Mouse (Mus musculus) cerebral cortex, adult 2 months (tissue): Measurements from ENCODE around the gene Stard13.

ENCODE experiments used
- WGBS: fragments of 180-500 bp; shearing (Covaris S2); methylation state at CpG from one replicate; pipeline ENCODE4 v1.1.7; 2018; 5-methylcytosine and 5-hydroxymethylcytosine counted together

Gene Stard13

GRCm38 (mm10) chr5:151233400-151234031, at the start of gene Stard13:
Gene Stard13, minus strand, starts transcription at chr5:151233836.
- under 1% methylated on average over 49 of the region's 49 CpGs for WGBS

- 70% methylated on average over 7 of the region's 7 CpGs for WGBS
Observed at GRCm38 (mm10) chr5:151279531-151279930, 45.9 kb upstream of the Stard13 start.

- WGBS = 92% methylated on average over 6 of the region's 6 CpGs
Observed at GRCm38 (mm10) chr5:151277927-151278326, 44.3 kb upstream of the Stard13 start.

- WGBS = 92% methylated on average over 2 of the region's 2 CpGs
Observed at GRCm38 (mm10) chr5:151275986-151276385, 42.4 kb upstream of the Stard13 start.

GRCm38 (mm10) chr5:151274265-151274664, 40.6 kb upstream of the Stard13 start:
- 84% methylated on average over 6 of the region's 6 CpGs for WGBS

GRCm38 (mm10) chr5:151270815-151271214, 37.2 kb upstream of the Stard13 start:
- 94% methylated on average over 5 of the region's 5 CpGs for WGBS

- WGBS = 75% methylated on average over 14 of the region's 14 CpGs
Observed at GRCm38 (mm10) chr5:151266896-151267634, 33.4 kb upstream of the Stard13 start.

GRCm38 (mm10) chr5:151261558-151261957, 27.9 kb upstream of the Stard13 start:
- 97% methylated on average over 2 of the region's 2 CpGs for WGBS

- 49% methylated on average over 8 of the region's 8 CpGs for WGBS
Observed at GRCm38 (mm10) chr5:151252213-151252612, 18.6 kb upstream of the Stard13 start.

- WGBS = 92% methylated on average over 8 of the region's 8 CpGs
Observed at GRCm38 (mm10) chr5:151251656-151252055, 18.0 kb upstream of the Stard13 start.

- WGBS = 74% methylated on average over 10 of the region's 10 CpGs
Observed at GRCm38 (mm10) chr5:151248671-151249620, 15.3 kb upstream of the Stard13 start.

GRCm38 (mm10) chr5:151248084-151248483, 14.4 kb upstream of the Stard13 start:
- 84% methylated on average over 2 of the region's 2 CpGs for WGBS

- WGBS = 70% methylated on average over 11 of the region's 11 CpGs
Observed at GRCm38 (mm10) chr5:151247115-151247875, 13.7 kb upstream of the Stard13 start.

- 84% methylated on average over 2 of the region's 2 CpGs for WGBS
Observed at GRCm38 (mm10) chr5:151246287-151246686, 12.7 kb upstream of the Stard13 start.

- 90% methylated on average over 5 of the region's 5 CpGs for WGBS
Observed at GRCm38 (mm10) chr5:151245571-151245970, 11.9 kb upstream of the Stard13 start.

- 83% methylated on average over 9 of the region's 9 CpGs for WGBS
Observed at GRCm38 (mm10) chr5:151238730-151239129, 5.1 kb upstream of the Stard13 start.

- 87% methylated on average over 5 of the region's 5 CpGs for WGBS
Observed at GRCm38 (mm10) chr5:151236411-151236810, 2.8 kb upstream of the Stard13 start.

- 34% methylated on average over 10 of the region's 13 CpGs for WGBS
Observed at GRCm38 (mm10) chr5:151232576-151233299, 898 bp downstream of the Stard13 start.

GRCm38 (mm10) chr5:151231861-151232260, 1.8 kb downstream of the Stard13 start:
- 57% methylated on average over 7 of the region's 7 CpGs for WGBS

GRCm38 (mm10) chr5:151231411-151231810, 2.2 kb downstream of the Stard13 start:
- WGBS = 68% methylated on average over 4 of the region's 4 CpGs

GRCm38 (mm10) chr5:151230427-151230826, 3.2 kb downstream of the Stard13 start:
- 96% methylated on average over 4 of the region's 4 CpGs for WGBS
